Mouse (Mus musculus) limb, embryonic 10.5 days (tissue): ENCODE data around the gene D630036H23Rik. TPM values are rescaled to one million over a fixed set of nuclear protein-coding genes. Genes with fewer than 3 reads are reported as not detected.

Experiments
- DNase-seq: peaks from one replicate; pipeline ENCODE4 v3.0.0-alpha.2; 2017; ENCODE audit warnings: low spot score
- H3K27ac ChIP-seq: fragments of 300-500 bp; sonication (generic); 2 replicates; pipeline ENCODE4 v1.5.1; 2016; ENCODE audit warnings: mild to moderate bottlenecking
- H3K27me3 ChIP-seq: fragments of 300-500 bp; sonication (generic); 2 replicates; pipeline ENCODE4 v1.6.1; 2016; ENCODE audit warnings: low read depth, mild to moderate bottlenecking; ENCODE audit not compliant: poor library complexity, severe bottlenecking
- H3K36me3 ChIP-seq: fragments of 300-500 bp; sonication (generic); 2 replicates; pipeline ENCODE4 v1.6.1; 2016; ENCODE audit warnings: mild to moderate bottlenecking, moderate library complexity
- H3K4me1 ChIP-seq: fragments of 300-500 bp; sonication (generic); 2 replicates; pipeline ENCODE4 v1.6.1; 2016
- H3K4me3 ChIP-seq: fragments of 300-500 bp; sonication (generic); 2 replicates; pipeline ENCODE4 v1.5.1; 2016; ENCODE audit warnings: mild to moderate bottlenecking, moderate library complexity
- H3K9me3 ChIP-seq: fragments of 300-500 bp; sonication (generic); replicated peaks from 2 replicates; pipeline ENCODE4 v1.6.1; 2016; ENCODE audit warnings: mild to moderate bottlenecking
- WGBS: fragments of 180-500 bp; shearing (Covaris S2); methylation state at CpG from one replicate; pipeline ENCODE4 v1.1.7; 2016; 5-methylcytosine and 5-hydroxymethylcytosine counted together
- polyA plus RNA-seq: library from polyadenylated mRNA; unstranded; fragments of >200 nt; fragmentation: Nextera tagmentation; extraction: Ambion mirVana; gene quantifications from 2 replicates; pipeline ENCODE4 v1.2.1, GENCODE M21; 2016

The D630036H23Rik gene
- polyA plus RNA-seq, 1 experiment from 2014 or later = 0.91 TPM

GRCm38 (mm10) chr12:36360693-36361092, 21.3 kb downstream of the D630036H23Rik start:
- no peaks in the 10 kb centered on the region for H3K9me3 ChIP-seq
- DNase-seq = no peak
- no peaks in the 10 kb centered on the region for H3K36me3 ChIP-seq
- WGBS = 98% methylated on average over 5 of the region's 5 CpGs
- H3K27me3 ChIP-seq = no peaks in the 10 kb centered on the region
- H3K4me3 ChIP-seq = no peak overlapping the region
- H3K27ac ChIP-seq = no peak overlapping the region
- H3K4me1 ChIP-seq = no peaks in the 10 kb centered on the region

DNA sequence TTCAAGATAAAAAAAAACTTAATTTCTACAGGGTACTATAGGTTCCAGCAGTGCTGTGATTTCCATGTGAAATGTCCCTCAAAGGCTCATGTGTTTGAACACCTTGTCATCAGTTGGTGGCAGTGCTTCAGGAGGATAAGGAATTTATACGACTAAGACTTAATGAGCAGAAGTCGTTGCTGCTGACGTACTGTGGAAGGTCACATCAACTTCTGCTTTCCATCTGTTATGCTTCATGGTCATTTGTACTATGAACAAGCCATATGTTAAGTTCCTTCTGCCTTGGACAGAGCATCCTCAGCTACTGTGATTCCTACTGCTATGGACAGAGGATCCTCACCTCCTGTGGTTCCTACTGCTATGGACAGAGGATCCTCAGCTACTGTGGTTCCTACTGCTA, 21.9 kb downstream of the D630036H23Rik start:
- DNase-seq = no peak
- Histone ChIP-seq H3K4me1 (no peaks in the 10 kb centered on the region), H3K36me3 (no peaks in the 10 kb centered on the region), H3K27me3 (no peaks in the 10 kb centered on the region), H3K27ac (no peak overlapping the region), H3K4me3 (no peak overlapping the region), H3K9me3 (no peaks in the 10 kb centered on the region)
- 87% methylated on average over 3 of the region's 3 CpGs for WGBS

- Histone ChIP-seq H3K4me3 (no peak overlapping the region), H3K36me3 (no peaks in the 10 kb centered on the region), H3K4me1 (no peaks in the 10 kb centered on the region), H3K27me3 (no peaks in the 10 kb centered on the region), H3K27ac (no peak overlapping the region), H3K9me3 (no peaks in the 10 kb centered on the region)
- DNase-seq = no peak
- 86% methylated on average over 4 of the region's 4 CpGs for WGBS
Measured at GRCm38 (mm10) chr12:36344131-36344530, 37.9 kb downstream of the D630036H23Rik start.

DNA sequence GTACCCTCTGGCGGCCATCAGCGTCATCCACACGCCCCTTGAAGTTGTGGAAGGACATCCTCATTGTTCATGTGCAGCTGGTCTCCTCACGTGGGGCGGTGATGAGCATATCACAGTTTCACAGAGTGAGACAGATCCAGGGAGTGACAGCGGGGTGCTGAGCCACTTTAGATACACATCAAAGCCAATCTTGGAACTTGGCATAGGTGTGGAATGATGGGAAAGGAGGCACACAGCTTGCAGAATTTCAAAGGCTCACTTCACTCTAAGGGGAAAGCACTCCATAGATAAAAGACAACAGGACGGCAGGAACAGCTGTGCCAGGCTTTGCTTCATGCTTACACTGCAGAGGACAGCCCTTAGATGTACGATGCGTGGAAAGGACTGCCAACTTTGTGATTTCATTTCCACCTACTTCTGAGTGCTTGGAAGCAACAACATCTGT, 48.1 kb downstream of the D630036H23Rik start:
- Histone ChIP-seq H3K9me3 (no peaks in the 10 kb centered on the region), H3K36me3 (no peaks in the 10 kb centered on the region), H3K4me1 (no peaks in the 10 kb centered on the region), H3K27me3 (no peaks in the 10 kb centered on the region), H3K4me3 (no peak overlapping the region), H3K27ac (no peak overlapping the region)
- no peak for DNase-seq
- 64% methylated on average over 9 of the region's 9 CpGs for WGBS

- Histone ChIP-seq H3K4me1 (no peaks in the 10 kb centered on the region), H3K27ac (no peak overlapping the region), H3K9me3 (no peaks in the 10 kb centered on the region), H3K4me3 (no peak overlapping the region), H3K36me3 (no peaks in the 10 kb centered on the region), H3K27me3 (no peaks in the 10 kb centered on the region)
- 87% methylated on average over 1 of the region's 1 CpGs for WGBS
- no peak for DNase-seq
Measured at GRCm38 (mm10) chr12:36332676-36333075, 49.3 kb downstream of the D630036H23Rik start.

Other genes with a start within 250 kb of the D630036H23Rik start
- 17.3 and 20.1 TPM in 2 replicates for gene Ankmy2, start 225.1 kb downstream of the D630036H23Rik start, polyA plus RNA-seq
- 293 and 316 TPM in 2 replicates for gene Bzw2, start 224.1 kb downstream of the D630036H23Rik start, polyA plus RNA-seq
- not detected in 2 replicates for gene Lrrc72, start 128.8 kb downstream of the D630036H23Rik start, polyA plus RNA-seq
- 5.8 and 11.1 TPM in 2 replicates for gene Sostdc1, start 68.0 kb downstream of the D630036H23Rik start, polyA plus RNA-seq
- 4.9 and 5.2 TPM in 2 replicates for gene Ispd, start 731 bp downstream of the D630036H23Rik start, polyA plus RNA-seq